Mouse (Mus musculus) CH12.LX (cell line): ENCODE results near the gene Lrtm1. TPM values are rescaled to one million over a fixed set of nuclear protein-coding genes. Genes with fewer than 3 reads are reported as not detected.

Experiments
- DNase-seq: peaks from one replicate; pipeline ENCODE4 v3.0.0-alpha.2; 2013; ENCODE audit errors: extremely low read depth
- H3K27ac ChIP-seq: 2 replicates; pipeline ENCODE4 v1.5.1; 2012; ENCODE audit warnings: low read depth, mild to moderate bottlenecking, control low read depth, moderate library complexity; ENCODE audit not compliant: insufficient read depth
- H3K27me3 ChIP-seq: replicated peaks from 2 replicates; pipeline ENCODE3; 2012; ENCODE audit warnings: inconsistent platforms
- H3K36me3 ChIP-seq, 2 experiments: replicated peaks in 1 of 2; 2 replicates each; pipeline versions ENCODE3 to v1.6.1; 2012; ENCODE audit warnings: inconsistent platforms in 1 of 2, low read length in 1 of 2, mild to moderate bottlenecking in 1 of 2, mixed read lengths in 1 of 2, moderate library complexity in 1 of 2; ENCODE audit not compliant: control insufficient read depth in 1 of 2, insufficient read depth in 1 of 2
- H3K4me1 ChIP-seq, 2 experiments: 2 replicates each; pipeline ENCODE4 v1.6.1; 2012; ENCODE audit warnings: inconsistent platforms in 1 of 2, moderate library complexity in 1 of 2; ENCODE audit not compliant: insufficient read depth in 2 of 2, control insufficient read depth in 1 of 2
- H3K4me2 ChIP-seq: 2 replicates; pipeline ENCODE4 v1.6.1; 2012; ENCODE audit warnings: low read depth, mild to moderate bottlenecking, control low read depth; ENCODE audit not compliant: poor library complexity, insufficient read depth, severe bottlenecking
- H3K4me3 ChIP-seq, 3 experiments: fragments of 150-350 bp in 1 of 3; sonication (generic) in 1 of 3; replicated peaks in 1 of 3; 2 replicates each; pipeline versions ENCODE3 to v1.5.1; 2011 to 2012; ENCODE audit warnings: low read depth in 2 of 3, low read length in 2 of 3, mild to moderate bottlenecking in 2 of 3, moderate library complexity in 2 of 3, control low read depth in 1 of 3, improper control_type of control experiment in 1 of 3, inconsistent platforms in 1 of 3, mixed read lengths in 1 of 3; ENCODE audit not compliant: poor library complexity in 1 of 3
- H3K79me2 ChIP-seq: replicated peaks from 2 replicates; pipeline ENCODE4 v1.6.1; 2012; ENCODE audit warnings: mild to moderate bottlenecking, moderate library complexity; ENCODE audit not compliant: control insufficient read depth, poor library complexity, insufficient read depth, severe bottlenecking; ENCODE audit errors: extremely low read depth
- H3K9ac ChIP-seq: 2 replicates; pipeline ENCODE4 v1.6.1; 2012; ENCODE audit warnings: low read depth, mild to moderate bottlenecking, control low read depth, moderate library complexity; ENCODE audit not compliant: insufficient read depth
- H3K9me3 ChIP-seq: replicated peaks from 2 replicates; pipeline ENCODE3; 2012; ENCODE audit warnings: low read length, inconsistent platforms, mixed read lengths
- BHLHE40 ChIP-seq: IDR thresholded peaks from 2 replicates; pipeline ENCODE4 v1.6.1; 2011; ENCODE audit warnings: mild to moderate bottlenecking, low read depth, low read length, improper control_type of control experiment
- CHD1 ChIP-seq: IDR thresholded peaks from 2 replicates; pipeline ENCODE4 v1.6.1; 2012; ENCODE audit warnings: low read depth, low read length, improper control_type of control experiment, inconsistent platforms
- CHD2 ChIP-seq: IDR thresholded peaks from 2 replicates; pipeline ENCODE4 v1.6.1; 2011; ENCODE audit warnings: low read length, improper control_type of control experiment
- EP300 ChIP-seq: IDR thresholded peaks from 2 replicates; pipeline ENCODE4 v1.6.1; 2011; ENCODE audit warnings: low read length, improper control_type of control experiment
- ETS1 ChIP-seq: conservative IDR thresholded peaks from 2 replicates; pipeline ENCODE4 v1.6.1; 2012; ENCODE audit warnings: low read depth, mild to moderate bottlenecking, inconsistent platforms, low read length, improper control_type of control experiment, moderate library complexity
- GABPA ChIP-seq: IDR thresholded peaks from 2 replicates; pipeline ENCODE4 v1.6.1; 2012; ENCODE audit warnings: low read depth, low read length, improper control_type of control experiment, inconsistent platforms; ENCODE audit not compliant: insufficient replicate concordance
- IRF4 ChIP-seq: IDR thresholded peaks from 2 replicates; pipeline ENCODE4 v1.6.1; 2014; ENCODE audit warnings: low read depth, mild to moderate bottlenecking, inconsistent platforms, low read length, improper control_type of control experiment
- JUN ChIP-seq: IDR thresholded peaks from 2 replicates; pipeline ENCODE4 v1.6.1; 2011; ENCODE audit warnings: low read depth, mild to moderate bottlenecking, low read length, improper control_type of control experiment, moderate library complexity; ENCODE audit not compliant: insufficient read depth
- JUND ChIP-seq: conservative IDR thresholded peaks from 2 replicates; pipeline ENCODE4 v1.6.1; 2011; ENCODE audit warnings: low read depth, low read length, improper control_type of control experiment
- MAFK ChIP-seq: IDR thresholded peaks from 2 replicates; pipeline ENCODE4 v1.6.1; 2011; ENCODE audit warnings: low read length, improper control_type of control experiment; ENCODE audit not compliant: insufficient replicate concordance
- MAX ChIP-seq: IDR thresholded peaks from 2 replicates; pipeline ENCODE4 v1.6.1; 2011; ENCODE audit warnings: low read length, improper control_type of control experiment
- MXI1 ChIP-seq: IDR thresholded peaks from 2 replicates; pipeline ENCODE4 v1.6.1; 2011; ENCODE audit warnings: mild to moderate bottlenecking, low read depth, low read length, improper control_type of control experiment
- NELFE ChIP-seq: IDR thresholded peaks from 2 replicates; pipeline ENCODE4 v1.6.1; 2011; ENCODE audit warnings: low read depth, low read length, improper control_type of control experiment
- NRF1 ChIP-seq: IDR thresholded peaks from 2 replicates; pipeline ENCODE4 v1.6.1; 2014; ENCODE audit warnings: low read depth, mild to moderate bottlenecking, inconsistent platforms, low read length, improper control_type of control experiment, moderate library complexity
- POLR2AphosphoS2 ChIP-seq: IDR thresholded peaks from 2 replicates; pipeline ENCODE4 v1.6.1; 2011; ENCODE audit warnings: low read depth, low read length, improper control_type of control experiment
- SMC3 ChIP-seq: IDR thresholded peaks from 2 replicates; pipeline ENCODE4 v1.6.1; 2011; ENCODE audit warnings: low read depth, low read length, improper control_type of control experiment
- TBP ChIP-seq: conservative IDR thresholded peaks from 2 replicates; pipeline ENCODE4 v1.6.1; 2011; ENCODE audit warnings: low read depth, low read length, improper control_type of control experiment
- UBTF ChIP-seq: IDR thresholded peaks from 2 replicates; pipeline ENCODE4 v1.6.1; 2012; ENCODE audit warnings: low read depth, mild to moderate bottlenecking, inconsistent platforms, low read length, improper control_type of control experiment, moderate library complexity
- ZC3H11A ChIP-seq: IDR thresholded peaks from 2 replicates; pipeline ENCODE4 v1.6.1; 2012; ENCODE audit warnings: low read depth, mild to moderate bottlenecking, inconsistent platforms, low read length, improper control_type of control experiment
- ZKSCAN1 ChIP-seq: IDR thresholded peaks from 2 replicates; pipeline ENCODE4 v1.6.1; 2012; ENCODE audit warnings: low read depth, inconsistent platforms, low read length, improper control_type of control experiment, borderline replicate concordance
- ZNF384 ChIP-seq: IDR thresholded peaks from 2 replicates; pipeline ENCODE4 v1.6.1; 2012; ENCODE audit warnings: low read depth, low read length, improper control_type of control experiment, inconsistent platforms
- dilution Hi-C: fragments of 300-500 bp; cut with MboI; formaldehyde crosslinking; loops from 2 replicates; pipeline ENCODE4 v1.14.3; 2020; ENCODE audit warnings: low sequenced_read_pairs; ENCODE audit not compliant: extremely low pct_unique_long_range_greater_than_20kb, extremely low pct_ligation_motif_present
- in situ Hi-C: fragments of 300-500 bp; cut with MboI; formaldehyde crosslinking; loops from 3 replicates; pipeline ENCODE4 v1.14.3; 2019; ENCODE audit warnings: low sequenced_read_pairs, low pct_ligation_motif_present, low pct_unique_long_range_greater_than_20kb, mixed read lengths
- polyA plus RNA-seq: library from polyadenylated mRNA; unstranded; fragments of >175 nt; gene quantifications from 2 replicates; pipeline ENCODE4 v1.2.1, GENCODE M21; 2012; ENCODE audit warnings: low read depth; ENCODE audit not compliant: insufficient read length
- total RNA-seq, 2 experiments: library from RNA; depleted of rRNA; stranded (reverse); fragments of 300-350 nt in 1 of 2; fragments of >200 nt in 1 of 2; gene quantifications; 2 replicates each; pipeline ENCODE4 v1.2.3; 2012 to 2014

Lrtm1 gene
- total and polyA plus RNA-seq, 3 experiments: not detected

GRCm38 (mm10) chr14:29018316-29019000 is 450 bp downstream of the Lrtm1 start:
- dilution Hi-C loops (no loop called here), in situ Hi-C loops (no loop called here)
- no peak for TF ChIP-seq NRF1
- TF ChIP-seq BHLHE40: no peak
- TF ChIP-seq EP300: no peak
- no peak for TF ChIP-seq SMC3
- no peak for TF ChIP-seq ZC3H11A
- no peak for TF ChIP-seq GABPA
- no peak for TF ChIP-seq TBP
- no peak for TF ChIP-seq CHD2
- TF ChIP-seq ZKSCAN1: no peak
- TF ChIP-seq ETS1: no peak
- TF ChIP-seq POLR2AphosphoS2: no peak
- no peak for TF ChIP-seq IRF4
- no peak for TF ChIP-seq CHD1
- no peak overlapping the region for H3K4me3 ChIP-seq
- no peak overlapping the region for H3K9ac ChIP-seq
- H3K4me1 ChIP-seq: no peaks in the 10 kb centered on the region
- no peaks in the 10 kb centered on the region for H3K79me2 ChIP-seq
- DNase-seq: no peak
- peaks cover 76% of the 10 kb centered on the region for H3K9me3 ChIP-seq
- H3K27ac ChIP-seq: no peak overlapping the region
- no peaks in the 10 kb centered on the region for H3K27me3 ChIP-seq
- no peaks in the 10 kb centered on the region for H3K36me3 ChIP-seq
- H3K4me2 ChIP-seq: no peak overlapping the region

GRCm38 (mm10) chr14:29021295-29021694 is 3.3 kb downstream of the Lrtm1 start:
- DNase-seq: no peak
- Histone ChIP-seq H3K27ac (no peak overlapping the region), H3K27me3 (no peaks in the 10 kb centered on the region), H3K36me3 (no peaks in the 10 kb centered on the region), H3K9me3 (peaks cover 83% of the 10 kb centered on the region), H3K4me3 (no peak overlapping the region), H3K4me1 (no peaks in the 10 kb centered on the region), H3K9ac (no peak overlapping the region), H3K4me2 (no peak overlapping the region)
- dilution Hi-C loops (no loop called here), in situ Hi-C loops (no loop called here)
- TF ChIP-seq BHLHE40: no peak
- TF ChIP-seq UBTF: no peak
- no peak for TF ChIP-seq CHD1
- TF ChIP-seq SMC3: no peak
- TF ChIP-seq NELFE: no peak
- no peak for TF ChIP-seq POLR2AphosphoS2
- no peak for TF ChIP-seq CHD2
- TF ChIP-seq MAX: no peak
- no peak for TF ChIP-seq ZKSCAN1
- TF ChIP-seq ZNF384: no peak
- no peak for TF ChIP-seq JUND
- no peak for TF ChIP-seq MXI1
- TF ChIP-seq EP300: no peak
- no peak for TF ChIP-seq JUN
- no peak for TF ChIP-seq MAFK
- TF ChIP-seq, all 38 proteins: peak for 0
- no peaks in the 10 kb centered on the region for H3K79me2 ChIP-seq
